In genomic region chr2:142760843-142761242, GRCm38 (mm10) we compare ENCODE assay signal across 22 mouse cellular contexts.
"Had no signal": no experiment of that assay in that cellular context is flagged by ENCODE, and none has a peak within 500 bp of the region (broad histone marks: within the 10 kb centered on the region; RNA-seq: fewer than 3 reads in every experiment).

No protein-coding gene starts in this region.

- H3K9ac ChIP-seq: heart, embryonic 12.5 days; hindbrain, embryonic 12.5 days; hindbrain, embryonic 15.5 days; limb, embryonic 13.5 days; limb, embryonic 15.5 days; liver, embryonic 12.5 days; liver, embryonic 14.5 days had no signal

- H3K36me3 ChIP-seq: heart, embryonic 10.5 days; heart, embryonic 12.5 days; hindbrain, embryonic 10.5 days; hindbrain, embryonic 12.5 days; hindbrain, embryonic 15.5 days; limb, embryonic 13.5 days; liver, embryonic 12.5 days had no signal

- H3K27me3 ChIP-seq: heart, embryonic 12.5 days; hindbrain, embryonic 12.5 days; hindbrain, embryonic 15.5 days; limb, embryonic 13.5 days; limb, embryonic 15.5 days; liver, embryonic 12.5 days had no signal

- H3K4me1 ChIP-seq: heart, embryonic 10.5 days; heart, embryonic 12.5 days; hindbrain, embryonic 12.5 days; hindbrain, embryonic 15.5 days; liver, embryonic 12.5 days had no signal

- H3K27ac ChIP-seq: gastrocnemius, adult 2 months; heart, embryonic 10.5 days; hindbrain, embryonic 10.5 days; hindbrain, embryonic 12.5 days; hindbrain, embryonic 15.5 days; hindbrain, postnatal 0 days; limb, embryonic 13.5 days; limb, embryonic 15.5 days; liver, embryonic 12.5 days; liver, embryonic 14.5 days had no signal

- H3K9me3 ChIP-seq: heart, embryonic 10.5 days; heart, embryonic 12.5 days; hindbrain, embryonic 10.5 days; hindbrain, embryonic 12.5 days; hindbrain, embryonic 15.5 days; limb, embryonic 13.5 days; limb, embryonic 15.5 days; liver, embryonic 12.5 days had no signal

- ATAC-seq: hindbrain, postnatal 0 days; intestine, embryonic 16.5 days; liver, embryonic 12.5 days had no signal

- H3K4me2 ChIP-seq: heart, embryonic 12.5 days; hindbrain, embryonic 12.5 days; hindbrain, embryonic 15.5 days; limb, embryonic 13.5 days; limb, embryonic 15.5 days; liver, embryonic 12.5 days had no signal

- H3K4me3 ChIP-seq: gastrocnemius, adult 2 months; heart, embryonic 10.5 days; heart, embryonic 12.5 days; hindbrain, embryonic 10.5 days; hindbrain, embryonic 12.5 days; hindbrain, embryonic 15.5 days; limb, embryonic 13.5 days; limb, embryonic 15.5 days; liver, embryonic 12.5 days had no signal

- DNase-seq: gastrocnemius, adult 2 months; gastrocnemius, postnatal 10 days; gastrocnemius, postnatal 25 days; heart, postnatal 4 days; kidney, adult 11 months; kidney, adult 2 months; kidney, postnatal 14 days; layer of hippocampus, adult 9-11 months; layer of hippocampus, postnatal 36 days; left cerebral cortex, postnatal 4 days; lung, adult 18-20 months had no signal
